Mouse (Mus musculus) liver, adult 2 months (tissue): Measurements from ENCODE around the gene Klc3.

ENCODE experiments used
- CTCF ChIP-seq: fragments of 200-500 bp; IDR thresholded peaks from 2 replicates; pipeline ENCODE4 v1.5.1; 2011; ENCODE audit warnings: low read depth, low read length, control low read depth
- POLR2A ChIP-seq: fragments of 200-500 bp; IDR thresholded peaks from 2 replicates; pipeline ENCODE4 v1.6.1; 2011; ENCODE audit warnings: low read length, control low read depth; ENCODE audit not compliant: insufficient read depth; ENCODE audit errors: extremely low read depth

DNA sequence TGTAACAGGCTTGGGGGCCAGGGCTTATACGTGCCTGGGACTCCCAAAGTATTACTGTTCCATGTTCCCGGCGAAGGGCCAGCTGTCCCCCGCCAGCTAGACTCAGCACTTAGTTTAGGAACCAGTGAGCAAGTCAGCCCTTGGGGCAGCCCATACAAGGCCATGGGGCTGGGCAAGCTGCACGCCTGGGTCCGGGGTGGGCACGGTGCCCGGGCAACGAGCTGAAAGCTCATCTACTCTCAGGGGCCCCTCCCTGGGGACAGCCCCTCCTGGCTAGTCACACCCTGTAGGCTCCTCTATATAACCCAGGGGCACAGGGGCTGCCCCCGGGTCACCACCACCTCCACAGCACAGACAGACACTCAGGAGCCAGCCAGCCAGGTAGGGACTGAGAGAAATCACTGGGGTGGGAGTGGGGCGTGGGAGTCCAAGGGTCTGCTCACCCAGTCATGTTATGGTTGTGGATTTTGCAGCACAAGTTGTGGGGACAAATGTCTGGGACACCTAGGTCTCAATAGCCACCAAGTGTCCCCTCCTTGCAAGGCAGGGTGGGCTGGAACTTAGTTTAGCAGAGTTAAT, 7.0 kb upstream of the Klc3 start:
- TF ChIP-seq CTCF (no peak), POLR2A (no peak)
